Mouse (Mus musculus) embryo, embryonic 11.5 days (tissue): ENCODE measurements around the gene Elmsan1.
"Not testable (repeated sequence)": the region's sequence is repeated elsewhere in the genome, so short reads cannot be mapped to it uniquely, and the experiment has no call there.

ENCODE experiments used
- DNase-seq: peaks from one replicate; pipeline ENCODE4 v3.0.0-alpha.2; 2012; ENCODE audit warnings: low read depth, low spot score

Gene Elmsan1

GRCm38 (mm10) chr12:84218289-84219120, at the start of gene Elmsan1:
Elmsan1 (minus strand) TSS chr12:84218881.
- peak; percentile 64 for DNase-seq

DNA sequence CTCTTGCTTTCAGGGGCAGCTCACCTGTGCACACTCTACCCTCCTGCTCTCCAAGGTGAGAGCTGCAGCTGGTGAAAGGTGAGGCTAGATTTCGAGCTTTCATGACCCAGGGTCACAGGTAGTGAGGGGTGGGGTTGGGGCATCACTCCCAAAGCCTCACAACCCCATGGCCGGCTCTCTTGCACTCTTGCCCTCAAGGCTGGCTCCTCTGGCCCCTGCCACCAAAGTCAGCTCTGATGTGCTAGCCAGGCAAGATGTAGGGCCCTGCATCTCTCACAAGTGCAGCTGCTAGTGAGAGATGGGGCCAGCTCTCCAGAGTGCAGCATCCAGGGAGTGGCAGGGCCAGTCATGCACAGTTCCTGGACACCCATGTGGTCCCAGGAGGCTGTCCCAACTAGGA, 48.6 kb upstream of the Elmsan1 start:
- no peak for DNase-seq

DNA sequence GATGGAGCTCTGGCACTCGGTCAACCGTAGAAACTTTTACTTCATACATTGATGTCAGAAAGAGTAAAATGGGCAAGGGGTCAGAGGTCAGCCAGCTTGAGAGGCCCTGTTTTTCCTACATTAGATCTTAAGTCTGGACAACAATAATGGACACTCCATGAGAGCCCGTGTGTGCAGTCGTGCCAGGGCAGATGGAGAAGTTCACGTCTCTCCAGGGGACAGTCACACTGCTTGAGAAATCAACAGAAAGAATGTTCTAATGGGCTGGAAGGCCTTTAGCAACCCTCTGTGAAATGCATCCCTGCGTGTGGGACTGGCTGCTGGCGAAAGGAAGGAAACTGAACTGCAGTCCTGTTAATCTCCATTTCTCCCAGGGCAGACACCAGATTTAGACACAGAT, 41.7 kb upstream of the Elmsan1 start:
- DNase-seq = no peak

GRCm38 (mm10) chr12:84254886-84255285, 36.2 kb upstream of the Elmsan1 start:
- no peak for DNase-seq

GRCm38 (mm10) chr12:84252811-84253210, 34.1 kb upstream of the Elmsan1 start:
- DNase-seq = no peak

DNA sequence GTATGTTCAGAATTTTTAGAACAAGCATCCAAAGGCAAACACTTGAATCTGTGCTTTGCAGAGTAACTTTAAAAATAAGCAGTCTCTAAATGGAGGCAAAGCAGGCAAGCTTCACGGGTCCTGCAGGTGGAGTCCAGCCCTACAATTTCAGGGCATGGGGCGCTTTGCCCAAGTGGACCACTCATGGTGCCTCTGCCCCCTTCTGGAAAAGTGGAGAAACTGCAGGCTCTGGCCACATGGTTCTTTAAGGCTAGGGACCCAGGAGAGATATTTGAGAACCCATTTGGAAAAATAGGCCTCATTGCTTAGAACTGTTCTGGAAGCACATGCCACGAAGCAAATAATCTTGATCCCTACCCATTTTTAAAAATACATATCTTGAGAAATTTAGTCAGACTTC, 30.5 kb upstream of the Elmsan1 start:
- peak; percentile 56 for DNase-seq

DNA sequence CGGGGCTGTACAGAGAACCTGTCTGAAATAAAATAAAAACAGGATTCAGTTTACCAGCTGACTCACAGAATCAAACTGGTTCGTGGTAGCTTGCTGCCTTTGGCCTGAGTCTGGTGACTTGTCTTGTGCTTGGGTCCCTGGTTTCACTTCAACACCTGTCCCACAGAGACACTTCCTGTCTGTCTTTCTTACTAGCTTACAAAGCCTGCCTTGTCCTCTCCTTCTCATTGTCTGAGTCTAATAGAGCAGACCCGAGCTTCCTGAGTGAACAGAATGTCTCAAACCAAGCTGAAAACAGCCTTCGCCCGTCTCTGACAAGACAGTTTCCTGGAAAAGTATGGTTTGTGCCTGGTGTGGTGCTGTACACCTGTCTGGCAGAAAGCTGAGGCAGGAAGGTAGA, 27.0 kb upstream of the Elmsan1 start:
- DNase-seq = no peak

GRCm38 (mm10) chr12:84243076-84243770, 24.5 kb upstream of the Elmsan1 start:
- DNase-seq = no peak

- not testable (repeated sequence) for DNase-seq
Observed at GRCm38 (mm10) chr12:84237036-84237435, 18.4 kb upstream of the Elmsan1 start.

- DNase-seq = no peak
Observed at GRCm38 (mm10) chr12:84235981-84236752, 17.5 kb upstream of the Elmsan1 start.

DNA sequence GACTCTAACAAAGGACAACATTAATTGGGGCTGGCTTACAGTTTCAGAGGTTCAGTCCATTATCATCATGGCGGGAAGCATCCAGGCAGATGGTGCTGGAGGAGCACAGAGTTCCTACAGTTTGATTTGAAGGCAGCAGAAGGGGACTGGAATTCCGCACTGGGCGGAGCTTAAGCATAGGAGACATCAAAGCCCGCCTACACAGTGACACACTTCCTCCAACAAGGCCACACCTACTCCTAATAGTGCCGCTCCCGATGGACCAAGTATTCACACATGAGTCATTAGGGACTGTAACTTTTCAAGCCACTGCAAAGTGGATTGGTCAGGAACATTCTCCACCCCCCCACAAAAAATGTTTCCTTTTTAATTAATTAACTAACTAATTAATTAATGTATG, 16.9 kb upstream of the Elmsan1 start:
- DNase-seq = no peak

GRCm38 (mm10) chr12:84233488-84234100, 14.9 kb upstream of the Elmsan1 start:
- no peak for DNase-seq

DNA sequence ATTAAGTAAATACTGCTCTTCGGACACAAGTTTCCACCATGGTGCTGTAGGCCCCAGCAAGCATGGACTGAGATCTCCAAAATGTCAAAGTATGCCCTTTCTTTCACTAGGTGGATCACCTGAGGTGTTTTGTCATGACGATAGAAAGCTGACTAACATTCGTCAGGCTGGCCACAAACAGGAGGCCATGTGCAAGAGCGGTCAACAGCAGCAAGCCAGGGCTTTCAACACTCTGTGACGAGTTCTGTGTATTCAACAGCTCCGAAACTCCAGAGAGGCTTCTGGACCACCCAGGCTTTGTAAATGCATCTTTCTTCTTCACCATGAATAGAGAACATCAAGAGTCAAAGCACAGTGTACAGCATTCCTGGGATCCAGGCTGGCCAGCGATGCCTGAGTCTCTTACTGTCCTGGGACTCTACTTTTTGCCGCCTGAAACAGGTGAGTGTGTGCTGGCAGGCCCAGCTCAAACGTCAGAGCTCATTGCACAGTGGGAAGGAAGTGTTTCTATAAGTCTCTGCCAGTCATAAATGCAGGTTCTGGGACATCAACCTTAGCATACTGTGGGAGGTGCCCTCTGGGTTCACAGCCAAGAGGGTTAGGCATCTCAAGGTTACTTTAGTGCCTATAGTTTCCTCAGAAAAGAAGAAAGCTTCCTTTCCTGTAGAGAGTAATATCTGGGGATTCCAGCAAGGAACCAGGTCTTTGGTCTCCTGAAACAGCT, 7.6 kb upstream of the Elmsan1 start:
- no peak for DNase-seq

DNA sequence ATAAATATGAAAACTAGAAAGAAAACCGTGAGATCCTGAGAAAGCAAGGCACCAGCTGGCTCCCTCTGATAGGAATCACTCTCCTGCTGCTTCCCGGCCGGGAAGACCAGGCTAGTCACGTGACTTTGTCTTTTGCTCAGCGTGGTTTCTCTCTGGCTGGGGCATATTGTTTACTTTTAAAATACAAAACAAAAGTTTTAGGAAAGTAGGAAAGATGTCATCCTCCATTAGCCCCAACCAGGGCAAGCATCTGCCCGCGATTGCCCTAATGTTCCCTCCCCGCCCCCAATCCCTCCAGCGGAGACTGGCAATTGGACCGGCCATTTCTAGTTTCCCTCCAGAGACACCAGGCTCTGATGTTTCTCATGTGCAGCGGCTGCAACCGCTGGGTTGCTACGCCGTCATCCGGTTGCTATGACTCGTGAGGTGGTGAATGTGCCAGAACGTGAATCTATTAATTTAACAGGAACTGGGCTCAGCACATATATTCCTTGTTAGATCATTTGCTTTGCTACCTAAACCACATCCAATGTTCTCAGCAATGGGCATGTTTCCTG, 3.8 kb upstream of the Elmsan1 start:
- DNase-seq = peak; percentile 34

- DNase-seq = no peak
Observed at GRCm38 (mm10) chr12:84220951-84221891, 2.5 kb upstream of the Elmsan1 start.

- DNase-seq = no peak
Observed at GRCm38 (mm10) chr12:84220515-84220914, 1.8 kb upstream of the Elmsan1 start.

- no peak for DNase-seq
Observed at GRCm38 (mm10) chr12:84219121-84219561, 460 bp upstream of the Elmsan1 start.

GRCm38 (mm10) chr12:84217508-84218131, 1.1 kb downstream of the Elmsan1 start:
- no peak for DNase-seq

DNA sequence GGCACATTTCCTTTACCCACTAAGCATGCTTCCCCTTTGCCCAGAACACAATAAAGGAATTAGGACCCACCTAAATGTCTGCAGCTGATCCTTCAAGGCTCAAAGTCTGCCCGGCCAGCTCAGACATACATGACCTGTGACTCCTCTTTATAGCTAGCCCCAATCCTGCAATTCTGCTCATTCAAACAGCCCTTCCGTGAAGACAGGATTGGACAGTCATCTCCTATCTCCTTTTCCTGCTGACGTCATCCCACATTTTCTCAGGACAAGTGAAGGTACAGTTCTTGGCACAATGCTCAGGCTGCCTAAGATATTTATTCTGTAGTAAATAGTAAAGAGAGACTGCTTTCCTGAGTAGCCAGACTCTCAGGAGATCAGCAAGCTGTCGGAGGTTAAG, 1.6 kb downstream of the Elmsan1 start:
- no peak for DNase-seq
